27 mouse cellular contexts compared by ENCODE assay signal in genomic region chr5:64285289-64285688, GRCm38 (mm10).
"Had no signal": no experiment of that assay in that cellular context is flagged by ENCODE, and none has a peak within 500 bp of the region (broad histone marks: within the 10 kb centered on the region; RNA-seq: fewer than 3 reads in every experiment).

No protein-coding gene starts in this region.

- H3K27me3 ChIP-seq: embryonic facial prominence, embryonic 12.5 days; embryonic facial prominence, embryonic 13.5 days; embryonic facial prominence, embryonic 15.5 days; forebrain, embryonic 12.5 days; forebrain, embryonic 13.5 days; forebrain, embryonic 15.5 days had no signal

- H3K27ac ChIP-seq: embryonic facial prominence, embryonic 12.5 days; embryonic facial prominence, embryonic 13.5 days; embryonic facial prominence, embryonic 15.5 days; forebrain, embryonic 10.5 days; forebrain, embryonic 12.5 days; forebrain, embryonic 13.5 days; forebrain, embryonic 15.5 days; gastrocnemius, adult 2 months; heart, adult 2 months had no signal

- H3K9ac ChIP-seq: embryonic facial prominence, embryonic 12.5 days; embryonic facial prominence, embryonic 13.5 days; embryonic facial prominence, embryonic 15.5 days; forebrain, embryonic 12.5 days; forebrain, embryonic 13.5 days; forebrain, embryonic 15.5 days; forebrain, postnatal 0 days had no signal

- H3K9me3 ChIP-seq: embryonic facial prominence, embryonic 12.5 days; embryonic facial prominence, embryonic 13.5 days; embryonic facial prominence, embryonic 15.5 days; forebrain, embryonic 10.5 days; forebrain, embryonic 12.5 days; forebrain, embryonic 13.5 days; forebrain, embryonic 15.5 days had no signal

- H3K4me2 ChIP-seq: embryonic facial prominence, embryonic 12.5 days; embryonic facial prominence, embryonic 13.5 days; embryonic facial prominence, embryonic 15.5 days; forebrain, embryonic 12.5 days; forebrain, embryonic 13.5 days; forebrain, embryonic 15.5 days had no signal

- H3K4me3 ChIP-seq: embryonic facial prominence, embryonic 12.5 days; embryonic facial prominence, embryonic 13.5 days; embryonic facial prominence, embryonic 15.5 days; erythroblast, embryonic 14.5 days; forebrain, embryonic 10.5 days; forebrain, embryonic 12.5 days; forebrain, embryonic 13.5 days; forebrain, embryonic 15.5 days; gastrocnemius, adult 2 months; heart, adult 2 months had no signal

- ATAC-seq: forebrain, embryonic 13.5 days; forebrain, embryonic 14.5 days; forebrain, embryonic 15.5 days; forebrain, embryonic 16.5 days; forebrain, postnatal 0 days had no signal

- H3K4me1 ChIP-seq: forebrain, embryonic 10.5 days; forebrain, embryonic 12.5 days; forebrain, embryonic 13.5 days; forebrain, embryonic 15.5 days had no signal

- DNase-seq: cerebellum, adult 2 months; cerebellum, adult 8-10 months; cerebellum, adult 9-10 months; cerebellum, adult 9-11 months; cerebellum, postnatal 10 days; cerebellum, postnatal 14 days; cerebellum, postnatal 25 days; cerebellum, postnatal 36 days; embryo, embryonic 11 days; forebrain, postnatal 0 days; gastrocnemius, adult 2 months; gastrocnemius, postnatal 10 days; gastrocnemius, postnatal 14 days; gastrocnemius, postnatal 25 days; gastrocnemius, postnatal 36 days; heart, adult 18-20 months had no signal
